ENCODE assay signal across 26 mouse cellular contexts in the genomic region with DNA sequence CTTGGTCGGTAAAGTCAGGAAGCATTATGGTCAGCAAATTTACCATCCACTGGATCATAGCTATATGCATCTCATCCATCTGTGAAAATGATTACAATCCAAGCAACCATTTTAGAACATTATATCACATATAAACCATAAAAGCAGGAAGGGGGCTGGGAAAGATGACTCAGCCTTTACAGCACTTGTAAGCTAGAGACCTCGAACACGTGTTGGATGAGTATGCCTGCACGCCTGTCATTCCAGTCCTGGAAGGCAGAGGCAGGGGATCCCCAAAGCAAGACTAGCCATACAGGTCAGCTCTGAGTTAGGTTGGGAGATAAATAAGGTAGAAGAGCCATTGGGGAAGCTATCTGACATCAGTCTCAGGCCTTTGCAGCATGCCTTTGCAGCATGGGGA. TPM values are rescaled to one million over a fixed set of nuclear protein-coding genes. Genes with fewer than 3 reads are reported as not detected.
A peak's percentile ranks its signal among the peaks of the same experiment; 100 is the strongest.
DNase-seq lines count a peak whose midpoint lies in the region.
"Had no signal": no experiment of that assay in that cellular context is flagged by ENCODE, and none has a peak within 500 bp of the region (broad histone marks: within the 10 kb centered on the region; RNA-seq: fewer than 3 reads in every experiment).

No protein-coding gene starts in this region.

- DNase-seq in thymus, postnatal 14 days, result peak; percentile 24
- DNase-seq in thymus, postnatal 0 days (ENCODE audit: low spot score), result no peak
- DNase-seq in 3T3-L1 (ENCODE audit: low read depth, low spot score), result peak; percentile 63
- DNase-seq in 416B (ENCODE audit: low read depth), result peak; percentile 46
- peak; percentile 1 for DNase-seq in brain, adult 2 months (ENCODE audit: low read depth, low spot score)
- DNase-seq in spleen, postnatal 36 days (ENCODE audit: low spot score in 2 of 2), result no peak
- no peak for DNase-seq in gastrocnemius, postnatal 4 days (ENCODE audit: low spot score in 2 of 2)
- DNase-seq in layer of hippocampus, postnatal 14 days (ENCODE audit: low spot score in 2 of 2), result no peak
- DNase-seq: adrenal gland, adult 2 months; adrenal gland, postnatal 10 days; adrenal gland, postnatal 25 days; cerebellum, adult 11-12 months; cerebellum, adult 2 months; cerebellum, adult 9-10 months; cerebellum, postnatal 10 days; cerebellum, postnatal 25 days; embryo, embryonic 11 days had no signal

RNA-seq across cellular contexts. Expression of a gene that starts 16.8 kb away (rescaled TPM):
- polyA plus RNA-seq in thymus, postnatal 0 days (2015; fragmentation: Nextera tagmentation; extraction: Ambion mirVana), result 1,036 and 1,057 TPM in 2 replicates
- 100 to 1,000 TPM; 756 to 819 TPM for total RNA-seq in gastrocnemius, postnatal 4 days (2021)
- 100 to 1,000 TPM; 325 to 333 TPM for total RNA-seq in layer of hippocampus, postnatal 14 days (2021)

RNA-seq across cellular contexts. Expression of a gene that starts 38.5 kb away (rescaled TPM):
- polyA plus RNA-seq in thymus, postnatal 0 days (2015; fragmentation: Nextera tagmentation; extraction: Ambion mirVana), result 3.4 and 4.6 TPM in 2 replicates
- not detected for total RNA-seq in gastrocnemius, postnatal 4 days (2021)
- not detected for total RNA-seq in layer of hippocampus, postnatal 14 days (2021)
- total RNA-seq: adrenal gland, adult 2 months; adrenal gland, postnatal 10 days; adrenal gland, postnatal 25 days; ES-E14; MEL had no signal
- polyA plus RNA-seq: activated CD4-positive, CD25-positive, alpha-beta regulatory T cell, adult 4 months; embryonic facial prominence, embryonic 11.5 days; embryonic facial prominence, embryonic 13.5 days; embryonic facial prominence, embryonic 15.5 days; erythroblast, embryonic 14.5 days; forebrain, embryonic 10.5 days; Patski had no signal

RNA-seq across cellular contexts. Expression of a gene that starts 45.6 kb away (rescaled TPM):
- polyA plus RNA-seq in thymus, postnatal 0 days (2015; fragmentation: Nextera tagmentation; extraction: Ambion mirVana), result 20.7 and 24.0 TPM in 2 replicates
- under 1 TPM in 1 of 2 experiments, not detected in 1; 0.17 TPM for total RNA-seq in gastrocnemius, postnatal 4 days (2021)
- total RNA-seq in layer of hippocampus, postnatal 14 days (2021), result 1 to 10 TPM; 6.2 to 6.8 TPM
- total RNA-seq: adrenal gland, postnatal 25 days had no signal
- polyA plus RNA-seq: activated CD4-positive, CD25-positive, alpha-beta regulatory T cell, adult 4 months; adrenal gland, adult 2 months had no signal

Comparison
In these comparisons a context has a peak if more than half of its experiments do, and no peak if none do; other contexts are left out.
1. DNase-seq: peak in thymus, postnatal 14 days (single experiment), 3T3-L1 (single experiment), 416B (single experiment) and brain, adult 2 months (single experiment); none in thymus, postnatal 0 days (single experiment), spleen, postnatal 36 days (0 of 2), gastrocnemius, postnatal 4 days (0 of 2) and layer of hippocampus, postnatal 14 days (0 of 2).
2. RNA of a gene that starts 45.6 kb away (total RNA-seq): 6.2 to 6.8 TPM in layer of hippocampus, postnatal 14 days; 0.17 TPM in gastrocnemius, postnatal 4 days; every median in the first group is over 4 times any median in the second.